Mouse (Mus musculus) hindbrain, embryonic 16.5 days (tissue): ENCODE results near the gene Zfp446. TPM values are rescaled to one million over a fixed set of nuclear protein-coding genes. Genes with fewer than 3 reads are reported as not detected.

Experiments
- ATAC-seq: fragments of 200-750 bp; cut with Nextera tagmentation; 2 replicates; pipeline ENCODE4 v1.8.0; 2017; ENCODE audit warnings: moderate TSS enrichment, moderate library complexity
- H3K27ac ChIP-seq: fragments of 300-500 bp; sonication (generic); 2 replicates; pipeline ENCODE4 v1.5.1; 2014; ENCODE audit warnings: low read depth, mild to moderate bottlenecking, control low read depth, low read length, moderate library complexity
- H3K27me3 ChIP-seq: fragments of 300-500 bp; sonication (generic); replicated peaks from 2 replicates; pipeline ENCODE4 v1.6.1; 2014; ENCODE audit warnings: low read length; ENCODE audit not compliant: control insufficient read depth, insufficient read depth
- H3K36me3 ChIP-seq: fragments of 300-500 bp; sonication (generic); 2 replicates; pipeline ENCODE4 v1.6.1; 2014; ENCODE audit warnings: mild to moderate bottlenecking, low read length, moderate library complexity, mixed read lengths; ENCODE audit not compliant: control insufficient read depth, insufficient read depth
- H3K4me1 ChIP-seq: fragments of 300-500 bp; sonication (generic); 2 replicates; pipeline ENCODE4 v1.6.1; 2014; ENCODE audit warnings: low read depth, low read length; ENCODE audit not compliant: control insufficient read depth, insufficient read depth
- H3K4me2 ChIP-seq: fragments of 300-500 bp; sonication (generic); 2 replicates; pipeline ENCODE4 v1.6.1; 2014; ENCODE audit warnings: mild to moderate bottlenecking, low read length, control low read depth, moderate library complexity
- H3K4me3 ChIP-seq: fragments of 300-500 bp; sonication (generic); 2 replicates; pipeline ENCODE4 v1.5.1; 2014; ENCODE audit warnings: mild to moderate bottlenecking, low read length, control low read depth, moderate library complexity
- H3K9ac ChIP-seq: fragments of 300-500 bp; sonication (generic); 2 replicates; pipeline ENCODE4 v1.6.1; 2014; ENCODE audit warnings: low read depth, mild to moderate bottlenecking, control low read depth, low read length, moderate library complexity
- H3K9me3 ChIP-seq: fragments of 300-500 bp; sonication (generic); 2 replicates; pipeline ENCODE4 v1.6.1; 2014; ENCODE audit warnings: mild to moderate bottlenecking, low read length, moderate library complexity; ENCODE audit not compliant: control insufficient read depth
- WGBS: fragments of 180-500 bp; shearing (Covaris S2); extraction: QIAGEN DNeasy Blood & Tissue Kit; methylation state at CpG from one replicate; pipeline ENCODE4 v1.1.7; 2014; 5-methylcytosine and 5-hydroxymethylcytosine counted together
- polyA plus RNA-seq: library from polyadenylated mRNA; unstranded; fragments of >200 nt; fragmentation: Nextera tagmentation; extraction: Ambion mirVana; gene quantifications from 2 replicates; pipeline ENCODE4 v1.2.1, GENCODE M21; 2015

Zfp446 gene
- polyA plus RNA-seq, 1 experiment from 2014 or later, result 11.9 TPM

GRCm38 (mm10) chr7:12998851-12999250 lies 21.2 kb downstream of the Zfp446 start, which contains the start of gene Trim28:
Gene Trim28 (plus strand): TSS chr7:12999114.
- Histone ChIP-seq H3K9me3 (no peaks in the 10 kb centered on the region), H3K4me2 (no peak within 1 kb of the TSS), H3K36me3 (no peaks in the 10 kb centered on the region), H3K27me3 (no peaks in the 10 kb centered on the region), H3K9ac (no peak within 1 kb of the TSS), H3K27ac (no peak within 1 kb of the TSS), H3K4me3 (no peak within 1 kb of the TSS), H3K4me1 (no peaks in the 10 kb centered on the region)
- WGBS, result 92% methylated on average over 3 of the region's 3 CpGs
- ATAC-seq, result no peak

GRCm38 (mm10) chr7:13001584-13001983 lies 23.9 kb downstream of the Zfp446 start:
- 77% methylated on average over 1 of the region's 1 CpGs for WGBS
- H3K4me1 ChIP-seq, result no peaks in the 10 kb centered on the region
- H3K4me2 ChIP-seq, result no peak overlapping the region
- ATAC-seq, result no peak
- no peak overlapping the region for H3K4me3 ChIP-seq
- H3K27ac ChIP-seq, result no peak overlapping the region
- H3K9me3 ChIP-seq, result no peaks in the 10 kb centered on the region
- H3K36me3 ChIP-seq, result peaks cover 12% of the 10 kb centered on the region
- no peak overlapping the region for H3K9ac ChIP-seq
- H3K27me3 ChIP-seq, result no peaks in the 10 kb centered on the region

GRCm38 (mm10) chr7:13003380-13003779 lies 25.7 kb downstream of the Zfp446 start:
- H3K9ac ChIP-seq, result no peak overlapping the region
- H3K4me2 ChIP-seq, result no peak overlapping the region
- peaks cover 20% of the 10 kb centered on the region for H3K36me3 ChIP-seq
- H3K4me1 ChIP-seq, result peaks cover 7% of the 10 kb centered on the region
- H3K4me3 ChIP-seq, result no peak overlapping the region
- ATAC-seq, result no peak
- no peaks in the 10 kb centered on the region for H3K27me3 ChIP-seq
- WGBS, result 78% methylated on average over 5 of the region's 5 CpGs
- no peaks in the 10 kb centered on the region for H3K9me3 ChIP-seq
- H3K27ac ChIP-seq, result no peak overlapping the region

GRCm38 (mm10) chr7:13006011-13006410 lies 28.4 kb downstream of the Zfp446 start:
- 80% methylated on average over 17 of the region's 17 CpGs for WGBS
- Histone ChIP-seq H3K4me1 (peaks cover 13% of the 10 kb centered on the region), H3K4me3 (no peak overlapping the region), H3K36me3 (peaks cover 20% of the 10 kb centered on the region), H3K9ac (no peak overlapping the region), H3K27ac (no peak overlapping the region), H3K9me3 (no peaks in the 10 kb centered on the region), H3K27me3 (no peaks in the 10 kb centered on the region), H3K4me2 (no peak overlapping the region)
- no peak for ATAC-seq

- Histone ChIP-seq H3K27ac (no peak overlapping the region), H3K9me3 (no peaks in the 10 kb centered on the region), H3K36me3 (peaks cover 20% of the 10 kb centered on the region), H3K4me3 (no peak overlapping the region), H3K27me3 (no peaks in the 10 kb centered on the region), H3K4me2 (no peak overlapping the region), H3K4me1 (peaks cover 13% of the 10 kb centered on the region), H3K9ac (no peak overlapping the region)
- WGBS, result 86% methylated on average over 10 of the region's 10 CpGs
- ATAC-seq, result no peak
These were observed 28.9 kb downstream of the Zfp446 start for GRCm38 (mm10) chr7:13006531-13006930.

- peak overlapping the region; percentile 55 for H3K9ac ChIP-seq
- ATAC-seq, result no peak
- H3K27ac ChIP-seq, result no peak overlapping the region
- H3K9me3 ChIP-seq, result no peaks in the 10 kb centered on the region
- H3K4me3 ChIP-seq, result peak overlapping the region; percentile 25
- WGBS, result 36% methylated on average over 56 of the region's 57 CpGs
- H3K36me3 ChIP-seq, result peaks cover 20% of the 10 kb centered on the region
- peaks cover 13% of the 10 kb centered on the region for H3K4me1 ChIP-seq
- H3K4me2 ChIP-seq, result peak overlapping the region; percentile 41
- H3K27me3 ChIP-seq, result no peaks in the 10 kb centered on the region
These were observed 29.9 kb downstream of the Zfp446 start for GRCm38 (mm10) chr7:13007341-13008092.

- Histone ChIP-seq H3K9ac (peak overlapping the region; percentile 94), H3K4me2 (peak overlapping the region; percentile 74), H3K27ac (peak overlapping the region; percentile 96), H3K27me3 (no peaks in the 10 kb centered on the region), H3K36me3 (peaks cover 20% of the 10 kb centered on the region), H3K4me1 (peaks cover 13% of the 10 kb centered on the region), H3K4me3 (peak overlapping the region; percentile 79), H3K9me3 (no peaks in the 10 kb centered on the region)
- ATAC-seq, result peak; percentile 92
- under 1% methylated on average over 42 of the region's 42 CpGs for WGBS
These were observed 31.7 kb downstream of the Zfp446 start for GRCm38 (mm10) chr7:13009143-13010004.

- no peaks in the 10 kb centered on the region for H3K27me3 ChIP-seq
- H3K27ac ChIP-seq, result peak within 1 kb of the TSS; percentile 96
- 4% methylated on average over 26 of the region's 26 CpGs for WGBS
- H3K4me2 ChIP-seq, result peak within 1 kb of the TSS; percentile 74
- H3K36me3 ChIP-seq, result peaks cover 20% of the 10 kb centered on the region
- no peaks in the 10 kb centered on the region for H3K9me3 ChIP-seq
- peak within 1 kb of the TSS; percentile 94 for H3K9ac ChIP-seq
- ATAC-seq, result no peak
- peak within 1 kb of the TSS; percentile 79 for H3K4me3 ChIP-seq
- H3K4me1 ChIP-seq, result peaks cover 13% of the 10 kb centered on the region
These were observed 32.6 kb downstream of the Zfp446 start, which contains the start of gene Zbtb45 for GRCm38 (mm10) chr7:13010005-13010908. Gene Zbtb45 (minus strand): TSS chr7:13010034.
